Mouse (Mus musculus): ENCODE data around the gene Tmod3. TPM values are rescaled to one million over a fixed set of nuclear protein-coding genes. Genes with fewer than 3 reads are reported as not detected.
"Not testable (repeated sequence)": the region's sequence is repeated elsewhere in the genome, so short reads cannot be mapped to it uniquely, and the experiment has no call there.

Gene Tmod3
- total and polyA plus RNA-seq, 3 experiments, result 11.3 to 136 (median 123) TPM

- ATAC-seq (ENCODE audit: extremely low read depth, insufficient number of reproducible peaks, low FRiP score, poor library complexity, severe bottlenecking), result peak; percentile 80
- peaks cover 27% of the 10 kb centered on the region for H3K4me1 ChIP-seq (ENCODE audit: insufficient read depth, low read depth, low read length)
- no peak for DNase-seq (ENCODE audit: low spot score)
- TF ChIP-seq GATA2 (IDR thresholded peaks at IDR 0.05; ENCODE audit: borderline replicate concordance, low read depth, low read length) (no peak), CTCF (IDR thresholded peaks at IDR 0.05; ENCODE audit: low read depth, low read length) (no peak), GATA1 (IDR thresholded peaks at IDR 0.05; ENCODE audit: borderline replicate concordance, low read length) (no peak), POLR2AphosphoS5 (IDR thresholded peaks at IDR 0.05; ENCODE audit: insufficient replicate concordance, low read depth, low read length) (no peak), TAL1 (conservative IDR thresholded peaks at IDR 0.05; ENCODE audit: low read depth, low read length) (no peak)
- H3K4me3 ChIP-seq (ENCODE audit: low read depth, low read length), result peak overlapping the region; percentile 18; the same call in 1 of the 2 replicates
- H3K36me3 ChIP-seq (replicated peaks), result peaks cover 25% of the 10 kb centered on the region
- H3K27me3 ChIP-seq (ENCODE audit: insufficient read depth, low read length), result no peaks in the 10 kb centered on the region
- H3K9me3 ChIP-seq (replicated peaks), result no peaks in the 10 kb centered on the region
Observed at GRCm38 (mm10) chr9:75546885-75547553, 12.4 kb downstream of the Tmod3 start.

GRCm38 (mm10) chr9:75545514-75545913 lies 13.9 kb downstream of the Tmod3 start:
- H3K4me1 ChIP-seq (ENCODE audit: insufficient read depth, low read depth, low read length), result peaks cover 29% of the 10 kb centered on the region

DNA sequence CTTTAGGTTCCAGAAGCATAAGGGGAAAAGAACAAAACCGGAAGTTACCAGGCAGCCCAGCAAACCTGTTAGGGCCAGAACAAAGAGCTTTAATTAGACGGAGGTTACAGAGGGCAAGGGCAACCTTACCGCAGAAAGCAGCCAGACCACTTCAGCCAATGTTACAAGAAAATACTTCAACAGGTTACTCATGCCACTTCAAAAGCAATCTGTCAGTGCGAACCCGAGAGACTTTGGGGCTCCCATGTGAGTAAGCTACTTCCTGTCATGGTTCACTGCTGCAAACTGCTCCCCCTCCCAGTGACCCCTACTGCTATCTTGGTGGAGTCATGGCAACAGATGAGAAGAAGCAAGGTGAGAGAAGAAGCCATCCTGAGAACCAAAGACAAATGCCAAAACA lies 18.0 kb downstream of the Tmod3 start:
- H3K4me1 ChIP-seq (ENCODE audit: insufficient read depth, low read depth, low read length), result peaks cover 28% of the 10 kb centered on the region
- H3K27me3 ChIP-seq (ENCODE audit: insufficient read depth, low read length), result no peaks in the 10 kb centered on the region
- ATAC-seq (ENCODE audit: extremely low read depth, insufficient number of reproducible peaks, low FRiP score, poor library complexity, severe bottlenecking), result no peak
- H3K4me3 ChIP-seq (ENCODE audit: low read depth, low read length), result no peak overlapping the region
- H3K9me3 ChIP-seq (replicated peaks), result no peaks in the 10 kb centered on the region
- peaks cover 26% of the 10 kb centered on the region for H3K36me3 ChIP-seq (replicated peaks)
- TF ChIP-seq POLR2AphosphoS5 (IDR thresholded peaks at IDR 0.05; ENCODE audit: insufficient replicate concordance, low read depth, low read length) (no peak), TAL1 (conservative IDR thresholded peaks at IDR 0.05; ENCODE audit: low read depth, low read length) (no peak), GATA1 (IDR thresholded peaks at IDR 0.05; ENCODE audit: borderline replicate concordance, low read length) (no peak), CTCF (IDR thresholded peaks at IDR 0.05; ENCODE audit: low read depth, low read length) (no peak), GATA2 (IDR thresholded peaks at IDR 0.05; ENCODE audit: borderline replicate concordance, low read depth, low read length) (no peak)
- no peak for DNase-seq (ENCODE audit: low spot score)

More at GRCm38 (mm10) chr9:75545514-75545913, 13.9 kb downstream of the Tmod3 start:
- Histone ChIP-seq H3K9me3 (replicated peaks) (no peaks in the 10 kb centered on the region), H3K36me3 (replicated peaks) (peaks cover 24% of the 10 kb centered on the region), H3K27me3 (ENCODE audit: insufficient read depth, low read length) (no peaks in the 10 kb centered on the region), H3K4me3 (ENCODE audit: low read depth, low read length) (no peak overlapping the region)
- TF ChIP-seq GATA2 (IDR thresholded peaks at IDR 0.05; ENCODE audit: borderline replicate concordance, low read depth, low read length), result no peak
- TF ChIP-seq CTCF (IDR thresholded peaks at IDR 0.05; ENCODE audit: low read depth, low read length), result no peak
- no peak for TF ChIP-seq TAL1 (conservative IDR thresholded peaks at IDR 0.05; ENCODE audit: low read depth, low read length)
- no peak for TF ChIP-seq POLR2AphosphoS5 (IDR thresholded peaks at IDR 0.05; ENCODE audit: insufficient replicate concordance, low read depth, low read length)
- TF ChIP-seq GATA1 (IDR thresholded peaks at IDR 0.05; ENCODE audit: borderline replicate concordance, low read length), result no peak
- DNase-seq (ENCODE audit: low spot score) (no peak), ATAC-seq (ENCODE audit: extremely low read depth, insufficient number of reproducible peaks, low FRiP score, poor library complexity, severe bottlenecking) (no peak)

DNA sequence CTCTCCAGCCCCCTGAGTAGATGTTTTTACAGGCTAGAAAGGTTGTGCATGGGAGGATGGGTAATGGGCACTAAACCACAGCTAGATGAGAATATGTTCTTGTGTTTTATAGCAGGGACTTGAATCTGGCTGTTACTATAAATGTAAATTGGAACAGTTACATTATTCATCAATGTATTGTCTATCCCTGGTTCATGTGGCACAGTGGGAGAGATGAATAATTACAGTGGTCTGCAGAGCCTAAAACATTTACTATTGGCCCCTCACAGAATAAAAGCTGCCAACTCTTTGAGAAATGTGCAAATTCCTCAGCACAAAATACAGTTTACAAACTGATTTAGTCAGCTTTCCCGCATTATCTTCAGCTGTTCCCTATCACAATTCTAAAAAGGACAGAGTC lies 23.0 kb downstream of the Tmod3 start:
- Histone ChIP-seq H3K9me3 (replicated peaks) (no peaks in the 10 kb centered on the region), H3K4me3 (ENCODE audit: low read depth, low read length) (no peak overlapping the region), H3K36me3 (replicated peaks) (peaks cover 38% of the 10 kb centered on the region), H3K4me1 (ENCODE audit: insufficient read depth, low read depth, low read length) (peaks cover 17% of the 10 kb centered on the region; the same call in 1 of the 2 replicates), H3K27me3 (ENCODE audit: insufficient read depth, low read length) (no peaks in the 10 kb centered on the region)
- no peak for TF ChIP-seq CTCF (IDR thresholded peaks at IDR 0.05; ENCODE audit: low read depth, low read length)
- no peak for TF ChIP-seq POLR2AphosphoS5 (IDR thresholded peaks at IDR 0.05; ENCODE audit: insufficient replicate concordance, low read depth, low read length)
- TF ChIP-seq GATA1 (IDR thresholded peaks at IDR 0.05; ENCODE audit: borderline replicate concordance, low read length), result no peak
- no peak for TF ChIP-seq GATA2 (IDR thresholded peaks at IDR 0.05; ENCODE audit: borderline replicate concordance, low read depth, low read length)
- TF ChIP-seq TAL1 (conservative IDR thresholded peaks at IDR 0.05; ENCODE audit: low read depth, low read length), result no peak
- no peak for DNase-seq (ENCODE audit: low spot score)
- no peak for ATAC-seq (ENCODE audit: extremely low read depth, insufficient number of reproducible peaks, low FRiP score, poor library complexity, severe bottlenecking)

DNA sequence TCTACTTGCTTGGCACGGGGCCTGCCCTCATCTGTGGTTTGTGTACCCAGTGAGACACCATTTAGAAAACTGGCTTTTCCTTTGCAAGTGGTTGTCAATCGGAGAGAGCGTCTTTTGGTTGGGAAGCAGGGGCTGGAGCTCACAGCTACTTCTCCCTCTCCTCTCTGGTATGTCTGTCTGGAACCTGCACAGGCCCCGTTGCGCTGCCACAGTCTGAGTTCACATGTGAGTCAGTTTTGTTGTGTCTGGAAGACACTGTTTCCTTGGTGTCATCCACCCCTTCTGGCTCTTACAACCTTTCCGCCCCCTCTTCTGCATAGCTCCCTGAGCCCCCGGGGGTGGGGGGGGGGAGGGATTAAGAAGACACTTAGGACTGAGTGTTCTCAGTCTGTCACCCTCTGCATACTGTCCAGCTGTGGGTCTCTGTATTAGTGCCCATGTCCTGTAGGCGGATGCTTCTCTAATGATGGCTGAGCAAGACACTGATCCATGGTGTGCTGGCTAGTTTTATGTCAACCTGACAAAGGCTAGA lies 25.0 kb downstream of the Tmod3 start:
- DNase-seq (ENCODE audit: low spot score) (no peak), ATAC-seq (ENCODE audit: extremely low read depth, insufficient number of reproducible peaks, low FRiP score, poor library complexity, severe bottlenecking) (no peak)
- H3K9me3 ChIP-seq (replicated peaks), result no peaks in the 10 kb centered on the region
- no peaks in the 10 kb centered on the region for H3K27me3 ChIP-seq (ENCODE audit: insufficient read depth, low read length)
- H3K4me1 ChIP-seq (ENCODE audit: insufficient read depth, low read depth, low read length), result peaks cover 16% of the 10 kb centered on the region; the same call in 1 of the 2 replicates
- no peak overlapping the region for H3K4me3 ChIP-seq (ENCODE audit: low read depth, low read length)
- TF ChIP-seq GATA2 (IDR thresholded peaks at IDR 0.05; ENCODE audit: borderline replicate concordance, low read depth, low read length) (no peak), GATA1 (IDR thresholded peaks at IDR 0.05; ENCODE audit: borderline replicate concordance, low read length) (no peak), POLR2AphosphoS5 (IDR thresholded peaks at IDR 0.05; ENCODE audit: insufficient replicate concordance, low read depth, low read length) (no peak), CTCF (IDR thresholded peaks at IDR 0.05; ENCODE audit: low read depth, low read length) (no peak), TAL1 (conservative IDR thresholded peaks at IDR 0.05; ENCODE audit: low read depth, low read length) (no peak)
- H3K36me3 ChIP-seq (replicated peaks), result peaks cover 42% of the 10 kb centered on the region

DNA sequence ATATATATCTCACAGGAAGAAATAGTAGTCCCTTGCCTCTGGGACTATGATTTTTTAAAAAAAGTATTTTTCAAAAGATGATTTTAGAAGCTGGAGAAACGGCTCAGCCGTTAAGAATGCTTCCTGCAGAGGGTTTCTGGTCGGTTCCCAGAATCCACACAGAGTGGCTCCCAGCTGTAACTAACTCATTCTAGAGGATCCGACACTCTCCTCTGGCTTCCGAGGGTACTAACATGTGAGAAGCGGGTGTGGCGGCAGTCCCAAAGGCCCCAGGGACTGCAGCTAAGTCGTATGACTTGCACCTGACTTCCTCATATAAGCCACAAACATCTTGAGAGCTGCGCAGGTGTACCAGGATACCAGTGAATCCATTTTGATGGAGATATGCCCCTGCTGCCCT lies 26.5 kb downstream of the Tmod3 start:
- not testable (repeated sequence) for H3K27me3 ChIP-seq (ENCODE audit: insufficient read depth, low read length); DNase-seq (ENCODE audit: low spot score); H3K9me3 ChIP-seq (replicated peaks); H3K4me3 ChIP-seq (ENCODE audit: low read depth, low read length); ATAC-seq (ENCODE audit: extremely low read depth, insufficient number of reproducible peaks, low FRiP score, poor library complexity, severe bottlenecking)
- Histone ChIP-seq H3K4me1 (ENCODE audit: insufficient read depth, low read depth, low read length) (peaks cover 18% of the 10 kb centered on the region; the same call in 1 of the 2 replicates), H3K36me3 (replicated peaks) (peaks cover 50% of the 10 kb centered on the region)

Data from G1E (cell line).